Mouse (Mus musculus): ENCODE data around the gene Emc8. TPM values are rescaled to one million over a fixed set of nuclear protein-coding genes. Genes with fewer than 3 reads are reported as not detected.
A peak's percentile ranks its signal among the peaks of the same experiment; 100 is the strongest.

Gene Emc8
- total RNA-seq, 2 experiments from 2014 or later: 45.6 to 46.9 TPM

DNA sequence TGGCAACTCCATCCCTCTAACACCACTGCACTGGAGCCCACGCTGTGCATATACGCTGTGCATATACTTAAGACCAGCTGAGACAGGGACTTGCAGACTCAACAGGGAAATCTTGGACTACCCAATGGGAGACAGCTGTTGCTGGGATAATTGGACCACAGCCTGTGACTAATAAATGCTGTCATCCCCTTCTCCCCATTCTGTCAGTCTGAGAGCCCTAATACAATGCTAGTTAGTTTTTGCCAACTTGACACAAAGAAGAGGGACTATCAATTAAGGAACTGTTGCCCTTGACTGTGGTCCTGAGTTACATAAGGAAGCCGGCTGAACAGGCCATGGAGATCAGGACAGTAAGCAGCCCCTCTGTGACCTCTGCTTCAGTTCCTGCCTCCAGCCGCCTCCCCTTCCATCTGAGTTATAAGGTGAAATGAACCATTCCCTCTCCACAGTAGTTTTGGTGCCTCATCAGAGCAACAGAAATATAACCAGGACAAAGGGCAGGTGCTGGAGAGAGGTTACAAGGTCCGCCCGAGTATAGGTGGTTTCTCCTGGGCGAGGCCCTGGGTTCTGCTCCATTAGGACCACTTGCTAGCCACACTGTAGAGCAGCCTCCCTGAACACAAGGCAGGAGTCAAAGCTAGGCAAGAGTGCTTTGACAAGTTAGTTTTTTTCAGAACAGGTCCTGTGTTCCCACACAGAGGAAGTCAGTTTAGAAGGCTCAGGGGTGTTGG, 11.9 kb downstream of the Emc8 start:
- intact Hi-C loops (cut with DNase I): no loop called here
- no peak for DNase-seq (ENCODE audit: low spot score)

DNA sequence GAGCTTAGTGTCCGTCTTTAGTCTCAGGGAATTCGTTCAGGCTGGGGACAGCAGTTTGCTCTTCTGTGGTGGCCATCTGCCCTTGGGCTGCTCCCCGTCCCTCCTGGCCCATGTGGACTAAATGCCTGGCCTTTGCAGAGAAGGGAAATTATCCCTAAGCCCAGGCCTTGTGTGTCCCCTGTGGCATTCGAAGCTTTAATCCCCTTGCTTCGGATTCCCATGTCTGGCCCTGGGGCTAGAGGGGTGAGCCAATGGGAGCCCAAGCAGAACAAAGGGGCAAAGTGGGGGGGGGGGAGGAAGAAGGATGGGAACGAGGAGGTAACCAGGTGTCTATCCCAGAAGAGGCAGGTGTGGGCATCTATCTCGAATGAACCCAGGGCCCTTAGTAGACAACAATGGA, 20.8 kb downstream of the Emc8 start, which contains the start of gene 1190005I06Rik:
Gene 1190005I06Rik, minus strand, starts transcription at position 101 of the 400 bp plus-strand sequence.
- no peak for DNase-seq (ENCODE audit: low spot score)

DNA sequence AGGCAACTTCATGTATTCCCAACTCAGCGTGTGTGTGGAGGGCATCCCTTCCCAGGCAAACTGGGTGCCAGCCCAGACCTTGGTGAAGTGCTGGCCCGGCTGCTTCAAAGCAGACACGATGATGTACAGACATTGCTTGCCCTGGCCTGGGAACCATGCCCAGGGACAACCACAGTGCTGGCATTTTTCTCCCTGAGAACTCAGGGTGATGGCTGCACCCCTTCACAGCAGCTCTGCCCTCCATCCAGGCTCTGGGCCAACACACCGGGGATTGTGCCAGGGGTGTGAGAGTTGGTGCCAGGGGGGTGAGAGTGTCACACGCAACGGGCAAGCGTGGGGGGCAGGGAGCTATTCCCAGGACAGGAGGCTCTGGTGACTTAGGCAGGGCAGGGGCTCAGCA, 23.7 kb downstream of the Emc8 start:
- DNase-seq (ENCODE audit: low spot score): peak; percentile 44
- intact Hi-C loops (cut with DNase I): loop anchor here (1.0 kb wide), 1 partner anchor 26 kb away; no protein-coding TSS in a partner anchor

More for the DNA sequence above, 20.8 kb downstream of the Emc8 start, which contains the start of gene 1190005I06Rik:
- intact Hi-C loops (cut with DNase I): no loop called here

DNA sequence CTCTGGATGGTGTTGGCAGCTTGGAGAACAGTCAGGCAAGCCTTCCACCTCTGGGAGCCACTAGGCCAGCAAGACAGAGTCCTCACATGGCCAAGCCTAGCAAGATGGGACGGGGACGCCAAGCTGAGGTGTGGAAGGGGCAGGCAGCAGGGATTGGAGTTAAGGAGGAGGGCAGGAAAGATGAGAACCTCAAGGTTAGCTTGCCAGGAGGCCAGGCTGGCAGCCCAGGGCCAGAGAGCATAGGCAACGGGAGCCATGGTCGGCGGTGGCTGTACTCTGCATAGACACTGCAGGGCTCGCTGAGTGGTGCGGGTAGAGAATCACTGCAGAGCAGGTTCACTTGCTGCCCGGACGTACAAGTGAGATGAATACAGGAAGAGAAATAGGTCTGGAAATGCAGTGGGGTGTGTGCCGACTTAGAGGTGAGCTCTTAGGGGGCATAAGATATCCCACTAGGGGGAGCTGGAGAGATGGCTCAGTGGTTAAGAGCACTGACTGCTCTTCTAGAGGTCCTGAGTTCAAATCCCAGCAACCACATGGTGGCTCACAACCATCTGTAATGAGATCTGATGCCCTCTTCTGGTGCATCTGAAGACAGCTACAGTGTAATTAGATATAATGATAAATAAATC, 26.2 kb downstream of the Emc8 start:
- intact Hi-C loops (cut with DNase I): no loop called here
- no peak for DNase-seq (ENCODE audit: low spot score)

DNA sequence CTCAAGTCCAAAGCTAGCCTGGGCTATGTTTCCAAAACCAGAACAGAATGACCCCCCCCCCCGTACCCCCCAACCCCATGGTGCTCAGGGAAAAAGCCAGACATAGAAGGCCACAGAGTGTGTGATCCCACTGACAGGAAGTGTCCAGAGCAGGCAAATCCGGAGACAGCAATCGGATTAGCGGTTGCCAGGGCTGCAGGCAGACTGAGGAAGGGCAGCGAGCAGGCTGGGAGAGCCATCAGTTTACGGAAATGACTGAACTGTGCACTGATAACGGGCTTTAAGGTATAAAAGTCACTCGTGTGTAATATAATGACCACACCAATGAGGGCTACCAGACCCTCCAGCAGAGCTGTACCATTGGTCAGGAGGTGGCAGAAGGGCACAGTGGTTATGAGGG, 27.1 kb downstream of the Emc8 start:
- DNase-seq (ENCODE audit: low spot score): no peak
- intact Hi-C loops (cut with DNase I): no loop called here

DNA sequence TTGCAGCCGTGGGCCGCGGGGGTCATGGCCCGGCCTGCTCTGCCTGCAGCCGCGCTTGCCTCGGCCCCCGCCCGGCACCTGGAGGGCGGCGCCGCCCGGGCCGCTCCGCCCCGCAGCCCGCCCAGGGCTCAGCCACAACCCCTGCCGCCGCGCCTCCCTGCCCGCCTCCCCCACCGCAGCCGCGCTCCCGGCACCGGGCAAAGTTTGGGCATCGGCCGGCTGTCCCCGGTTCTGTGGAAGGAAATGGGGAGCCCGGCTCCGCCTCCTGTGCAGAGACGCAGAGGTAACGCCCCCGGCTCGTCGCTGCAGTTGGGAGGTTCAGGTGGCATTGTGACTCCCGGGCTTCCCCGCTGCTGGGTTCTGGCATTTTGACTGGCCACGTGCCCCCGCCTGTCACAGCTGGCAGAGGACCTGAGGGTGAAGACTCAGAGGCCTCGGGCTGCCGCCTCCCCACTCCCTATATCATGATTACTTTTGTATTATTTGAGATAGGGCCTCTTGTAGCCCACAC, 34.0 kb downstream of the Emc8 start:
- DNase-seq (ENCODE audit: low spot score): no peak
- intact Hi-C loops (cut with DNase I): no loop called here

DNA sequence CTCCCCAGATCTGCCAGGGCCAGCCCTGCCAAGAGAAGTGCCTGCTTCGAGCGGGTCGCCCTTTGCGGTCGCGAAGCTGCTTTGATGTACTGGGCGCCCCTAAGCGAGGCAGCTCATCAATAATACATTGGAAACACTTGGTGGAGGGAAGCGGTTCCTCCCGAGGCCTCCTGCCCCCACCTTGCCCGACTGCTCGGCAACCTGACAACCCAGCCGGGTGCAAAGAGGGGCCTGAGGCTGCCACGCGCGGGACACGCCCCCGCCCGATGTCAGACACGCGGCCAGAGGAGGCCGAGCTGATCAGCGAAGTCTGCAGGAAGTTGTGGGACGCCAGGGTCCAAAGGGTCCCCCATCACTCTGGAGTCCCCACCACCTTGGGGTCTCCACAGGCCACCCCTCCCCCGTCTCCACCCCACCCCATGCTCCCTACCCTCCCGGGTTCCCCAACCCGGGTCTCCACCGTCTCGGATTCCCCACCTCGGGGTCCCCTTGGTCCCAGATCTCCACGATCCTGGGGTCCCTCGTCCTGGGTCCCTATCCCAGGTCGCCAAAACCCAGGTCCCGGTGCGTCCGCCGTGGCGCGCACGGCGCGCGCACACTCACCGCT, 34.6 kb downstream of the Emc8 start:
- no peak for DNase-seq (ENCODE audit: low spot score)
- intact Hi-C loops (cut with DNase I): no loop called here

DNA sequence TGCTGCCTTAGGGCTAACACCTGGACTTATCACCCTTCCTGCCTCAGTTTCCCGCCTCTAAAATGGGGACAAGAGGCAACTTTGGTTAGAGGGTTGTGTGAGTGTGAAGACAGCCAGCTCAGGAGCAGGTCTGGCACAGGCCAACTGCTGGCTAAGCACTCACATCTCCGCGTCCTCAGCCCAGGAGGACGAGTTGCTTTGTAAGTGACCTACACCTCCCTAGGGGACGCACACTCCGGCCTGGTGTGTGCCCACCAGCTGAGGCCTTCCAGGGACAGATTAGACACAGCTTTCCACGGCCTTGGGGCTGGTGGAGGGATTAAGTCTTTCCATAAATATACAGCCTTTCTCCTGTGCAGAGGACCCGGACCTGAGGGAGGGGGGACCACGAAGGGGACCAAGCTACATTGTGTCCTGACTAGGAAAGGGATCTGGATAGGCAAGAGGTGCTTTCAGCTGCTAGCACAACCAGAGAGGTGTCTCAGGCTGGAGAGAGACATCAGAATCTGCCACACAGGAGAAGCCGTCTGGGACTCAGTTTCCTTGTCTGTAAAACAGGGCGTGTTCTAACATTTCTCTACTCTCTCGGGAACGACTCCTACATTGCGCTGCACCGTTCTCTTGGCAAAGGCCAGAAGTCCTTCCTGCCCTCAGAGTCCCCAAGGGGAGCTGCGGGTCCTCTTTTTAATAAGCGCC, 35.3 kb downstream of the Emc8 start:
- intact Hi-C loops (cut with DNase I): no loop called here

DNA sequence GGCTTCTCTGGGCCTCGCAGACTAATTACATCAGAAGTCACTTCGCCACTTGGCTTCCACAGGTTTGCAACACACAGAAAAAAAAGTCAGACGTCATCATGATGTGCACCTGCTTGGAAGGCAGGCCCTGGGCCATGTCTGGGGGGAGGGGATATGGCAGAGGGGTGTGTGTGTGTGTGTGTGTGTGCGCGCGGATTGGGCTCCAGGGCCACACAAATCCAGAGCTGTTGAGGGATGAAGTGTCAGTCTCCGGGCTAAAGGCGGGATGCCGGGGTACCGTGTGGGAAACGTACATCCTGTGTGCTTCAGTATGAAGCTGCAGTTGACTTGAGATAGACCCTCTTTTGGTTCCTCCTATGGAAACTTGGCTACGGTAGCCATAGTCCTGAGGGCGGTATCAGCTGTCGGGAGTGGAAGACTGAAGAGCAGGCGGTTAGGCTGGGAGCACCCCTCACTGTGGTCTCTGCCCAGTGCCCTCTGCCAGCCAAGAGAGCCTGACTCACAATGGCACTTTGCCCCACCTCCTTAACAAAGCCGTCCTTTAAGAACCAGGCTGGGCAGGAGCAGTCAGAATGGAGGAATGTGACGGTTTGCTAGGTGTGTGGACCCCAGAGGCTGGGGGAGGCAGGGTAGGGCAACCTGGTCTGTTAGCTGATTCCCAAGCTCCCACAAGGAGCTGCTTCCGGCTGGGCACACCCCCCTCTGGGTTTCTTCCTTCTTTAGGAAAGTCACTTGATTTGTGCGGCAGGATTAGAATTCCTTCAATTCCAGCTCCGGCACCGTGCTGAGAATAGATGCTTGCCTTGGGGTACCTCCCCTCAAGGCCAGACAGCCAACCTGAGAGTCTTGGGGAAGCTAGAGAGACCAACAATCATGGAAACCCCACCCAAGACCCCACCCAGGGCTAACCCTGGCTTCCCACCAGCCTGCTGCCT, 36.7 kb downstream of the Emc8 start:
- no peak for DNase-seq (ENCODE audit: low spot score)
- intact Hi-C loops (cut with DNase I): no loop called here

More for the DNA sequence above, 35.3 kb downstream of the Emc8 start:
- DNase-seq (ENCODE audit: low spot score): no peak

DNA sequence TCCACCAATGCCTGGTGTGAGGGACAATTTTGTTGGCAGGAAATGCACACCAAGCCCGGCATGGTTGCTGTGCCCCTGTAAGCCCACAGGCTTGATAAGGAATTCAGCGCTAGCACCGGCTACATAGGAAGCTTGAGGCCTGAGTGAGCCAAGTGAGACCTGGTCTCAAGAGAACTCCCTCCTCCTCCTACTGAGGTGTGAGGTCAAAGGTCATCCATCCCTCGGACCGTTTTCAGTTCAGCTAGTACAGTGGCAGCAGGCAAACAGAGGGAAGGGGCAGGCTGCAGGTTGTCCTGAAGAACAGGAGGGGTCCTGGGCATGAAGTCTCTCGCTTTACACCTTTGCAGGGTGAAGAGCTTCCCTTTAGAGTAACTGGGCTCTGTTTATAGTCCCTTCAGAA, 37.5 kb downstream of the Emc8 start:
- intact Hi-C loops (cut with DNase I): no loop called here
- DNase-seq (ENCODE audit: low spot score): no peak

DNA sequence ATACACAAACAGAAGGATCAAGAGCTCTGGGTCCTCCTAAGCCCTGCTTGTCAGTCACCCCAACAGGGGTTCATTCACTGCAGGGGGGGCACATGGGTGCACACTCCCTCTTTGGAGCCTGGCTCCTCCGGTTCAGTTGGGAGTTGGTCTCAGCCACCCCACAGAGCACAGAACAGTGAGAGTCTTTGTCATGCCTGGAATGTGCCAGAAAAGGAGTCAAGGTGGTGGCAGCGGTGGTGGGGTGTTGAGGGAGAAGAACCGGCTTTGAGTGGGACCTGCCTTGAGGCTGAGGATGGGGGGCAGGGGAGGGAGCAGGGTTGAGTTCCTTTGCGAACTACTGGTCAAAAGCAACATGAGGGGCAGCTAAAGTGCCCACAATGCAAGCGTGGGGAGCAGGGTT, 38.3 kb downstream of the Emc8 start:
- DNase-seq (ENCODE audit: low spot score): no peak
- intact Hi-C loops (cut with DNase I): no loop called here

DNA sequence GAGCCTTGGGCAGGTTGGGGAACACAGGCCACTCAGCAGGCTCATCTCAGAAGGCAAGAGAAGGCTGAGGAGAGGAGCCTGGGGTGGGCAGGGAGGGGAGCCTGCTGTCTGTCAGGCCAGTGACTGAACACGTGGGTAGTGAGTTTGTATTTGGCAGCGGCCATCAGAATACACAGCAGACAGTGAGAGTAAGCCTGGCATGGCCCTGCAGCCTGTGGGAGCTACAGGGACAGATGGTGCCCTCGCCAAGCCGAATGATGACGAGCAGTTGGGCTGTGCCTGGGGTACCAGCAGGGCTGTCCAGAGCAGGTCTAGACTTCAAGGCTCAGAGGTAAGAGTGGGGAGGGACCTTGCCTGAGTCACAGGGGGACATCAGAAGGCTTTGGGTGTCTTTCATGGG, 41.1 kb downstream of the Emc8 start:
- intact Hi-C loops (cut with DNase I): no loop called here
- DNase-seq (ENCODE audit: low spot score): no peak

DNA sequence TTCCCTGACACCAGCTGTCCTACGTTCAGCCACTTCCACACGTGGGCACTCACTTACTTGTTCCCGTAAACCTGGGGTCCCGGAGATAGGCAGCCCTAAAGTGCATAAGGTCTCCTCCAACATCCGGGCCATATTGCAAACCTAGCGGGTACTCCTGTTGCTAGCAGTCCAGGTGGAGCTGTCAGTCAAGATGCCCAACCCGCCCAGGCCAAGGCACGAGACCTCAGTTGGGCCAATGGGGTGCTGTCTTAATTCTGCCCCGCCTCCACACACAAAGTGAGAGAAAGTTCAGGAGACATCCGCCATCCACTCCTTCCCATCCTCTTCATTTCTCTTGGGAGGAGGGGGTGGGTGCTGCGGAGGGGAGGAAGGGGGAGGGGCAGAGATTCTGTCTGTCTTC, 41.9 kb downstream of the Emc8 start:
- DNase-seq (ENCODE audit: low spot score): no peak
- intact Hi-C loops (cut with DNase I): no loop called here

DNA sequence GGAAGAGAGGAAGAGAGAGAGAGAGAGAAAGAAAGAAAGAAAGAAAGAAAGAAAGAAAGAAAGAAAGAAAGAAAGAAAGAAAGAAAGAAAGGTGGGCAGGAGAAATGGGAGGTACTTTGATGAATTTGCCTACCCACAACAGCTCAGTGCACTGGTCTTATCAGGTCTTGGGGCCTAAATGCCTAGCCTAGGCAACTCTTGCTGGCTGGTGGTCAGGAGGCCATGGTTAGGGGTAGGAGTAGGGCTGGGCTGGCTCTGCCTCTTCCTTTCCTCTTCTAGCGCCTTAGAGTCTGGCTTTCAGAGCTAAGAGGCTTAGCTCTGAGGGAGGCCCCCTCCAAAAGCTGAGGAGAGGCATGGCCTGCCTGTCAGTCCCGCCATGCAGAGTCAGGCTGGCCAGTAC, 44.8 kb downstream of the Emc8 start:
- intact Hi-C loops (cut with DNase I): no loop called here
- DNase-seq (ENCODE audit: low spot score): no peak

DNA sequence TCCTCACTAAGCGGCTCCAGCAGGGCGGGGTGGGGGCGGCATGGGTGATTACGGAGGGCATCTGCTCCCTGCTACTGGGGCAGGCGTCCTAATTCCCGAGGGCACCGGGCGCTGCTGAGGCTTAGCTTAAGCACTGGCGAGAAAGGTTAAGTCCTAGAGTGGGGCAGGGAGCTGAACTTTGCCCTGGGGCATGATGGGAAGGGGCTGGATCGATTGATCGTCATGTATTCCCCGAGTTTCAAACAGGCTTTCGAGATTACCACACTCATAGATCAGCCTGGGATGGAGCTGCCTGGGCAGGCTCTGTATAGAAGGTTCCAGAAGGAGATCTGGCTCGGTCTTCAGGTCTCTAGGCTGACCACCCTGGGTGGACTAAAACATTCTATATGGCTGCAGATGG, 46.2 kb downstream of the Emc8 start:
- DNase-seq (ENCODE audit: low spot score): no peak
- intact Hi-C loops (cut with DNase I): no loop called here

DNA sequence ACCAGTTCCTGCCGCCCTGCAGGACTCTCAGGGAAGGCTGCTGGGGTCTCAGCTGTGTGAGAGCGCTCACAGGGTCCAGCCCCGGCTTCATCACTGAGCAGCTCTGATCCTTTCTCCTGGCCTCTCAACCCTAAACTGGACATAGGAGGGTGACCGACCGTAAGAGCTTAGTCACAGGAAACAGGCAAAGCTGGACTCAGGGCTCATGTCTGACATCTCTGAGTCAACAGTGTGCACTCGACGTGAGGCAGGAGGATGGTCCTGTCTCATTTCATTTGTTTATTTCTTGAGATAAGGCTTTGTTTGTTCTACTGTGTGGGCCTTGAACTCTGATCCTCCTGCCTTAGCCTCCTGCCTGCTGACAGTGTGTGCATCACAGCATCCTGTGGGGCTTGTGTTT, 47.9 kb downstream of the Emc8 start:
- no peak for DNase-seq (ENCODE audit: low spot score)
- intact Hi-C loops (cut with DNase I): no loop called here

DNA sequence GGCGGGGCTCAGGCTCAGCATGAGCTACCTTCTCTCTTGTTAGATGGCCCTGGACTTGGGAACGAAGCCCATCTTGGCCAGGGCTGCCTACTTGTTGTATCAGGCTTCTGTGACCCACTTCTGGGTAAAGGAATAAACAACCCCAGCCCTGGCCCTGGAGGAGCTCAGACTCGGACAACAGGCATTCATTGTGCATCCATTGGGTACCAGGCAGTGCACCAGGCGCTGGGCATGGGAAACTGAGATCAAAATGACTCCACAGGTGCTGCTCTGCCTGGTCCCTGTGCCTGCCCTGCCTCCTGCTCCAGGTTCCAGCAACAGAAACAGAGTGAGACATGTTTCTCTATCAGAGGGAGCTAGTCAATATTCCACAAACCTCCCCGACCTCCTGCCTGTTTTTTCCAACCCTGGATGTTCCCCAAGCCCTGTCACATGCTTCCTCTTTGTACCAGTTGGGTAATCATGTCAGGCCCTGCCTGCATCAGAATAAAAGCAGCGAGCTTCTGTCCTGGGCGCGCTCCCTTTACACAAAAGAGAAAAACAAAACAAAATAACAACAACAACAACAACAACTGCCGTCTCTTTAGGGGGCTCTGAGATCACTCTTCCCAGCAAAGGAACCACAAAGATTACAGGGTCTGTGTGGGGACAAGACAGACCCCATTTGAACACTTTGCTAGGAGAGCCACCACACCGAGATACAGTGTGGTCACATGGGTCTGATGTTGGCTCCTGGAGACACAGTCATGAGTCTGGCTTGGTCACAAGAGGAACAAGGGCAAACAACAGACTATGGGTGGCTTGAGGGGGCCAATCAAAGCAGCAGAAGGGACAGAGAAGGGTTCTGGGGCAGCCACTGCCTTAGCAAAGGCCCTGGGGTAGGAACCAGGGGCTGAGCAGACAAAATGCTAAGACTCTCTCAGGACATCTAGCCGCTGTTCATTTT, 48.9 kb downstream of the Emc8 start:
- DNase-seq (ENCODE audit: low spot score): no peak
- intact Hi-C loops (cut with DNase I): no loop called here

DNA sequence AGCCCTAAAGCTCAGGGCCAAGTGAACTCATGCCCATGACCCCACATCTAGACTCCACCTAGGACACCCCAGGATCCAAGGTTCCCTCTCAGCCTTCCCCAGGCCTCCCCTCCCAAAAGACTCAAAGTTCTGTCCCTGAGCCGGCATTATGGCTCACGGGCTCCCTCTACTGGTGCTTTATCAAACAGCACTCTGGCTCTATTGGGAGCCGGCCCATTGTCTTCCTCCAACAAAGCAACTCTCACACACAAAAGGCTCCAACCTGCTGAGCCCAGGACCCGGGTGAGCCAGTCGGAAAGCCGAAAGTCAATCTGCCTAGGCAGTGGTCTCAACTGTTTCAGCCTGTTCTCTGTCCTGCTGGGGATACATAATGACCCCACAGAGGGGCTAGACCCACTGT, 50.3 kb downstream of the Emc8 start:
- DNase-seq (ENCODE audit: low spot score): no peak
- intact Hi-C loops (cut with DNase I): loop anchor here (1.0 kb wide), 1 partner anchor 27 kb away; no protein-coding TSS in a partner anchor

Measured in heart, postnatal 25 days (tissue).